Mouse (Mus musculus) thymus, postnatal 25 days (tissue): ENCODE results near the gene Homer2.

Experiments
- DNase-seq: peaks from one replicate; pipeline ENCODE4 v3.0.0; 2022

Homer2 gene

DNA sequence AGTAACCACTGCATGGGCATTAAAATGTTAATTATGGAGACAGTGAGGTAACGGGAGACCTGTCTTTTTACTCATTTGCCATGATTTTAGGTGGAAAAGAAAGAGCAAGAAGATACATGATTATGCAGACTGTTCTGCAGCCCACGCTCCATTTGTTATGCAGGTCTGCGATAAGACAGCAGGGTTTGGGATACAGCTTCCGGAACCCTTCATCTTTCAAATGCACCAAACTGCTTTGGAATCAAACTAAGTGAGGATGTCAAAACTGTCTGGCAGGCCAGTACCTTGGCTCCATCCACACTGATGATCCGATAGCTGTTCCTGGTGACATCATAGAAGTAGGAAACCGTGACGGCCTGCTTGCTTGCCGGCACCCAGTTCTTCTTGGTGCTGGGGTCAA lies 58.1 kb downstream of the Homer2 start:
- no peak for DNase-seq

DNA sequence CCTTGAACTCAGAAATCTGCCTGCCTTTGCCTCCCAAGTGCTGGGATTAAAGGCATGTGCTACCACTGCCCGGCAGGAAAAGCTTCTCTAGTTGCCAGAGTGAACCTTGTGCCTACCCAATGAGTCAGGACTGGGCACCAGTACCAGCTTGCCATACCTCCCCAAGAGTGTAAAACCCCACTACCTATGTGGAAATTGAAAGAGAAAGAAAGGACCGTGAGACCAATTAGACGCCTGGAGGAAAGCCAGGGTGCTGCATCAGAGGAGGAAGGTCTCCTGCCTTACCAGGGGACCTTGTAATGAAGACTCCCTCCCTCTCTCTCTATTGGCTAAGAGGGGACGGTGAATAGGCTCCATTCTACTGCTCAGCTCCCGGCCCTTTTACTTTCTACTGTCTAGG lies 59.4 kb downstream of the Homer2 start:
- DNase-seq = no peak

DNA sequence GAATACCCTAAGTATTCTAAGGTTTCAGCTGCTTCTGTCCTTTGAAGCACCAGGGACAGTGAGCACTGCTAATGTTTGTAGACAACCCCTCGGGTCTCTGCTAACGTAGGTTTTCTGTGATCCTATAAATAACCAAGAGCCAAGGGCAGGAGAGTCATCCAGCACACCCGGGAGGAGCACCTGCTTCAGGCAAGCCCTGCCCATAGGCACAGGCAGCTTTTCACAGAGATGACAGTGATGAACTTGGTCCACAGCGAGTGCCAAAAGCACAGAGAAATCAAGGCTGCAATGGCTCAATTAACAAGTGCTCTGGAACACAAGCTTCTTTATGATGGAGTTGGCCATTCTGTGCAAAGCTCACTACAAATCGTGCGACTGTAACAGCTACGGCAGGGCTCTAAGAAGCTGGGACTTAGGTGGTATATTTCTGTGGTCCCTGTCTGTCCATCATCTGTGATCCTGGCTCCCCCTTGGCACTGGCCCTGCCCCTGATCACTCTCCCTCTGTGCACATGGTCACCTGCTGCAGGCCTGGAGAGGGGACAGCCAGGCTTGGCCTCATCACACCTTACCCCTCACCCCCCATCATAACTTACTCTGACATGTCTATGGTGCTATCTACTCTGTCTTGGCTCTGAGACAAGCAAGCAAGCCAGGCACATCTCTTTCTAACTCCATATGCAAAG lies 62.6 kb downstream of the Homer2 start:
- DNase-seq = no peak

DNA sequence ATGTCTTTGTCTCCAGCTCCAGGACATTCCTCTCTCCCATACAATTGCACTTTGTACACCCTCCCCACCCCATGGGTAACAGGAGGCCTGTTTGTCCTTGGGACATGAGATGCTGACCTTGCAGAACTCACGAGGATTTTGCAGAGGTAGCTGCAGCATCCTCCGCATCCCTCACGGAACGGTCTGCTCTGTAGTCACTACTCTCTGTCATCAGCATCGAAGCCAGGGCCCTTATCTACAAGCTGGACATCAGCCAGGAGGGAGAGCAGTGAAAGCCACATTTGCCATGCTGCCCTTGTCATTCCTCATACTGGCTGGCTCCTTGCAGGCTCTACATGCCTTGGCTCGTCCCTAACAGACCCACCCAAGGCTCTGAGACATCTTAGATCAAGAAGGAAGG lies 66.2 kb downstream of the Homer2 start:
- DNase-seq = no peak

DNA sequence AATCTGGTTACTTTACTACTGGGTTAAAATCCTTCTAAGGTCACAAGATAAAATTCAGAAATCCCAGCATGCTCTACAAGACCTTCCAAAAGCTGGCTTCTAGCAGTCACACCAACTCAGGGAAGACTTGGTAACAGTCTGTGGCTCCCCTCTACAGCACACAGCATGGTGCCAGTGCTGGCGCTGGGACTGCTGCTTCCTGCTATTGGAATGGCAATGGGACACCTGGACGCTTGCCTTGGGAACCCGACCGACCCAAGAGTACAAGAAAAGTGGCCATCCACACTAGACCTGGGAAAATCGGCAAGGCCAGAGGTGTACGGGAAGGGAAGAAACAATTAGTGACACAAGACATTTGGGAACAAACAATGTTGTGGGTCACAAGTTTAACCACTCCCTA lies 74.7 kb downstream of the Homer2 start:
- DNase-seq = no peak

DNA sequence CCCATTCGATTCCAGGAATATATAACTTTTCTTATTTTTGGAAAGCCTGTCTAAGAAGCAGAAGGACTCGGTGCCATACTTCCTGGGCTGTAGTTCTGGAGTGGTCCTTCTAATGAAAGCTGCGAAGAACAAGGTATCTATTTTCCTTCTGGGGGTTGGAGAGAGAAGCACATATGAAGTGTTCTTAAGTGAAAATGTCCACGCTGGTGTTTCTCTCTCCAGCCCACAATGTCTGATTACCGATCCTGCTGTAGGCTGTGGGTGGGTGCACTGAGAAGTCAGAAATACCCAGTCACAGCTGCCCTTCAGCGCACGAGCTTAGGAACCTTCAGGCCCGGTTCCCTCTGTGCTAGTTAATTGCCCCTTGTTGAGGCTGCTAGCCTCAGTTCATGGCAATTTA lies 76.1 kb downstream of the Homer2 start:
- no peak for DNase-seq

DNA sequence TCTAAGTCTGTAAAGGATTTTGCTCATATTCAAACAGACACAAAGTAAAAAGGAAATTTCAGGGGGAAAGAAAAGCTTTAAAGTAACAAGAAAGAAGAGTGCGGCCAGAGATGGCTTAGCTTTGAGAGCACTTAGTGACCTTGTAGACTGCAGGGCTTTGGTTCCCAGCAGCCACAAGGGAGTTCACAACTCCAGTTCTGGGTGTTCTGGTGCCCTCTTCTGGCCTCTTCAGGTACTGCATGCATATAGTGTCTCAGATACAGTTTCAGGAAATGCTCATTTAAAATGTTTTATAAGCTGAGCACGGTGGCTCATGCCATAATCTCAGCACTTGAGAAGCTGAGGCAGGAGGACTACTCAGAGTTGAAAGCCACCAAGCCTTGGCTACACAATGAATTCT lies 80.9 kb downstream of the Homer2 start:
- peak; percentile 41 for DNase-seq

DNA sequence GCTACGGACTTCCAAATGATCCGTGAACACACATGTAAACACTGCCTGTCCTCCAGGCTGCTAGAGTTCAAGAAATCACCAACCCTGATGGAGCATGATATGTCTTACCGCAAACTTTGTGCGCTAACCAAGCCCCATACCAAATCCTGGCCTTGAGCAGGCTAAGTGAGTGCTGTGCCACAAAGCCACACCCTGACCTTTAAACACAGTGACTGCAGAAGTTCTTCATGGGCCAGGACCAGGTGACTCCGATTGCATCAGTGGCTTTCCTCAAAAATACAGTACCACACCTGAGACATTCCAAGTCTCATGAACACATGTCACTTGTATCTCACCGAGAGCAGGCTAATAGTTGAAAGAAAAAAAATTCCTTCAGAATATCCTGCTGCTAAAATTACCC lies 83.6 kb downstream of the Homer2 start:
- no peak for DNase-seq

DNA sequence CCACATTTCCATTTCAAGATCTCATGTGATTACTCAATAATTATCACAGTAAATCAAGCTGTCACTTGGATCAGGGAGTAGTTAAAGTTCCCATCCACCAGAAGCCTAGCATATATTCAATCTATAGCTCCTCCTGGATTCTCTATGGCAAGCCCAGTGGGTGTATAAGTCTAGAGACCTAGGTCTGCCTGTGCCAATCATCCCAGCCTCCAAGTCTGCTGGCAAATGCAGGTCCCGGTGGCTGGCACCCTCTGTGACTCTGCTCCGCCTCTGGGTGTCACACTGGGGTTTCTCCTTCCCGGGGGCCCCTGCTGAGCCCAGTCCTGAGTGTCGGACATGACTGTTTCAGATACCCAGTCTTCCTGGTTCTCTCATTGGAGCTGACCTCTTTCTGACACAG lies 84.5 kb downstream of the Homer2 start:
- DNase-seq = no peak

DNA sequence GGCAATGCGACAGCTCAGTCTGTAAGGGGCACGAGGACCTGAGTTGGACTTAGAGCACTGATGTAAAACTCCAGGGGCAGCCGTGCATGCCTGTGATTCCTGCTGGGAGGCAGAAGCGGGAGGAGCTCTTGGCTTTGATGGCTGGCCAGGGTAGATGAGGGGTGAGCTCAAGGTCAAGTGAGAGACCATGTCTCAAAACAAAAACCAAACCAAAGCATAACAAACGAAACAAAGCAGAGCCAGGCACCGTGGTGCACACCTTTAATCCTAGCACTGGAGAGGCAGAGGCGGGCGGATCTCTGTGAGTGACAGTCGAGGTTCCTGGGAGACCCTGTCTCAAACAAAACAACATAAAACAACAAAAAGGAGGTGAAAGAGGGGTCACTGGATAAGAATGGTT lies 92.3 kb downstream of the Homer2 start:
- no peak for DNase-seq

DNA sequence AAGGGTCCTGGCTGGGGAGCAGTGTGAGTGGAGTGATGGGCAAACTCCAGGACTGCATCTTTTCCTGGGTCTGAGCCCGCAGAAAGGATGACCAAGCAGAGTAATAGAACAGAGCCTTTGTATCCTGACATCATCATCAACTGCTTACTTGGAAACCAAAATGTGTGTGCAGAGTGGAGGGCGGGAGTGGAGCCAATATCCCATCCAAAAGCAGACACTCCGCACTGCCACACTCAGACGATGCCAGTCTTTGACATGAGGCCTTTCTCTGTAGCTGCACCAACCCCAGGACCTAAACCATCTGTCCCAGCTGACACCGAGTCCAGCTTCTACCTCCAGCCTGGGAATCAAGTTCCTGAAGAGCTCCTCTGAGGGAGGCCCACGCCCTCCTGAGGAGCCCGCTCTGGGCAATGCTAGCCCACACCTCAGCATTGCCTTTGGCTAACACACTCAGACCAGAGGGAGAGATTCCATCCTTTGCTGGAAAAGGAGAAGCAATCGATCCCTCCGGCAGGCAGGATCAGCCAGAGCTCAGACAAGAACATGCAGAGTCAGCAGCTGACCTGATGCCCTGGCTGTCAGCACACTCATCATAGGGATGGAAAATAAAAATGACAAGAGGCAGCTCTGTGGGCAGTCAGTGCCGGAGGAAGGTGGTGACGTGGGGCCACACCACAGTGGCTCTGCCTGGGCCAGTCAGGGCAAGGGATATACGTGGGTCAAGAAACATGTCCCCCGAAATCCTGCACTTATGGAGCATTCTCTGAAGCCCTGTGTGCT lies 94.3 kb downstream of the Homer2 start:
- no peak for DNase-seq

DNA sequence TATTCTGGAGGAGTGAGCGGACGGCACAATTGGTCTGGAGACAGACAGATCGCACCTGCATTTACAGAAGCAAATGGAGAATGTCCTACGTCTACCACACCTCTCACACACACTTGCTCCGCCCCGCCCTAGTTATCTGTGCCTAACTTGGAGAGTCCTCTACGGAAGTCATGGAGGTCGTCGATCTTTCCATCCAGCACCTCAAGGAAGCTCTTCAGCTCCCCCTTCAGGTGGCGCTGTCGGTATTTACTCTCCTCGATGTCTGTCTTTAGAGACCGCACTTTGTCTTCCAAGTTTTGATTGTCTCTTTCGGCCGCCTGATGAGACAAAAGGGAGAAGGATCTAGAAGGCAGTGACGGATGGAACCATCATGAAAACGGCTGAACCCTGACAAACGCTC lies 97.2 kb downstream of the Homer2 start:
- peak; percentile 24 for DNase-seq

DNA sequence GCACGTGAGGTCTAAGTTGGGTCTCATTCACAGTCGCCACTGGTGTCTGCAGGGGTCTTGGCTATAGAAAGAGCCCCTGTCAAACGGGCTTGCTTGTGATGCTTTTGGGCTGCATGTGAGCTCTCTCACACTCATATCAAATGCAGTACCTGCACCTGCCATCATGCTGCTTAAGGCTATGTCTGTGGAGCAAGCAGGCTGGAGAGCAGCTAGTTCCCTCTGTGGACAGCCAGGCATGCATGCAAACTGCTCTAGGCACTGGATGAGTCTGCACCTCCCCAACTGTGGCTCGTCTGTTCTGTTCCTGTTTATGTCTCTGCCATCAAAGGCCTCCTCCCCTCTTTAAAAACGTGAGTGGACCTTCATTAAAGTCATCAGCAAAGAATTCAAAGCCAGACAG lies 100.9 kb downstream of the Homer2 start:
- no peak for DNase-seq

DNA sequence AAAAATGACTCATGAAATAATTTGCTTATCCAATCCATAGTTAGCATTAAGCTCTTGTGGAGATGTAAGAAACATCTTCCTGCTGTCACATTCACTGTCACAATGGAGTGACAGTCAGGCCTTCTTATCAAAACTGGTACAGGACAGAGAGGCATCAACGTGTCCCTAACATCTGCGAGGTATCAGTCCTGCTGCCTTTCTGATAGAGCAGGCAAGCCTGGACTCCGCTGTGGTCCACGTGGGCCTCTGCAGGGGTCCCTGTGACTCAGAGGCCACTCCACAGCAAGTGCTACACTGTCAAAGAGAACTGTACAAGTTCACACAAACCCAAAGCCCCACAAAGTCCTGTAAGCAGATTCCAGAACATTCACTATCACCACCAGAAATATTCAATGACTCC lies 101.8 kb downstream of the Homer2 start:
- no peak for DNase-seq

DNA sequence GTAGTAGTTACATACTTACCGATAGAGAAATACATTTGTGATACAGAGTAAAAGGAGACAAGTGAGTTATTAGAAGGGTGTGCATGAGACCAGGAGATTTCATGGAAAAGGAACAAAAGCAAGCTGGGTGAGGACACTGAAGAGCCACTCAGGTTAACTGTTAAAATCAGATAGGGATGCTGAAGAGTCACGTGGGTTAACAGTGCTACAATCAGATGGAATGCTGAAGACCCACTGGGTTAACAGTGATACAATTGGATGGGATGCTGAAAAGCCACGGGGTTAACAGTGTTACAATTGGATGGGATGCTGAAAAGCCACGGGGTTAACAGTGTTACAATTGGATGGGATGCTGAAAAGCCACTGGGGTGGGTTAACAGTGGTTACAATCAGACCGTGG lies 102.3 kb downstream of the Homer2 start:
- no peak for DNase-seq

DNA sequence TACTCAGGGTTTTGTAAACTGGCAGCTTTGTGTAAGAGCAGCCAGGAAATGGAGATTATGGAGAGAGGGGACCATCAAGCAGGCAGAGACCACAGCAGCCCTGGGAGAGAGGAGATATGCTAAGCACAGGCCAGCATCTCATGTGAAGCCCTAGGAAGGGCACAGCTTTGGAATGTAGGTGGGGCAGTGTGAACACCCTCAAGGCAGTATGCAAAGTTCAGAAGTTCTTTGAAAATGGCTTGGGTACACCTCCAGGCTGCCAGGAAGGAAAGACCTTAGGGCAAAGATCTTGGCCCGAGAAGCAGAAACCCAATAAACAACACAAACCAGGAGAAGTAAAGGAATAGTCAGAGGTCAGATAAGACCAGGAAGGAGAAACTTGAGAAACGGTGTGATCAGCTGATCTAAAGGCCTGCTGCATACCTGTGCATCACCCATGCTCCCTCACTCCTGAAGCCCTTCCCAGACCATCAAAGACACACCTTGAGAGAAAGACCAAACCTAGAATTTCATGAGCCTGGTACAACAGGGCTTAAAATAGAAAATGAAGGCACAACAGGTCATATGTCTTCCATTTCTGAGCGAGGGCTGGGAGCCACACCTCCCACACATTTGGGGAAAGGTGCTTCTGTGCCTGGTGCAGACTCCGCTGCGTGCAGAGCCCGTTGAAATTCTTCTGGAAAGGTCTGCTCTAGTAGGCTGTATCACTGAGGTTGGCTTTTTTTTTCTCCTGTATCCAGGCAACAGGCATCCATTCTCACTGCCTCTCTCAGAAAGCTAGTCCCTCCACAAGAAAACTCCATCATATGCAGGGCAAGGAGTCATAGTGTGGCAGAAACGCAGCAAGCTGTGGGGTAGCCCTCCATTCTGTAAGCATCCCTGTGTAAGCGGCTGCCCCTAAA lies 107.7 kb downstream of the Homer2 start:
- no peak for DNase-seq

DNA sequence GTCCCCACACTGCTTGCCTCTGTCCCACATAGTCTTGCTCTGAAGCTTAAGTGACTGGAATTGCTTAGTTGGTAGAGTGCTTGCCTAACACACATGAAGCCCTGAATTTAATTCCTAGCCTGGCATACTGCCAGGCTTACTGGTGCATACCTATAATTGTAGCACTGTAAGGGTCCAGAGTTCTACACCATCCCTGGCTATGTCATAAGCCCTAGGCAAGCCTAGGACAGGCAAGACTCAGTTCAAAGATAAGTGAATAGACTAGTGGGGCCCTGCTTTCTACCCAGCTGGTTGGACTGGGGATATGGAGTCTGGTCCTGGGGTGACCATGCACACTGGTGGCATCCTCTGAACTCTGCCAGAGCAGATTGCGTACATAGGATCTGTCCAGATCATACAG lies 109.7 kb downstream of the Homer2 start:
- DNase-seq = no peak

DNA sequence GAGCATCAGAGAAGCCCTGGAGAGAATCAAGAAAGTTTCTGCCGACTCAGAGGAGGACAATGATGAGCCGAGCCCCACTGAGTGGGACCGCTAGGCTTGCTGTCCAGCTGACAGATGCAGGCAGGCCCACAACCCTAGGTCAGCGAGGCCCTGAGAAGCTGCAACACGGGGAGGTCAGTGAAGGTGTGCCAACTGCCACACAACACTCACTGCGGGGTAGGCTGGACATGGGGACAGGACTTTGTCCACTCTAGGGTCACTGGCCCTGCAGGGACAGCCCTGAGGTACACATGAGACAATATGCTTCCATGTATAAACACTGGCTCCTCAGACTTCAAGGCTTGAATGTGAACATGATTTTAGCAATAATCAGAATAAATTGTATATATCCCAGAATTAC lies 111.2 kb downstream of the Homer2 start:
- no peak for DNase-seq

DNA sequence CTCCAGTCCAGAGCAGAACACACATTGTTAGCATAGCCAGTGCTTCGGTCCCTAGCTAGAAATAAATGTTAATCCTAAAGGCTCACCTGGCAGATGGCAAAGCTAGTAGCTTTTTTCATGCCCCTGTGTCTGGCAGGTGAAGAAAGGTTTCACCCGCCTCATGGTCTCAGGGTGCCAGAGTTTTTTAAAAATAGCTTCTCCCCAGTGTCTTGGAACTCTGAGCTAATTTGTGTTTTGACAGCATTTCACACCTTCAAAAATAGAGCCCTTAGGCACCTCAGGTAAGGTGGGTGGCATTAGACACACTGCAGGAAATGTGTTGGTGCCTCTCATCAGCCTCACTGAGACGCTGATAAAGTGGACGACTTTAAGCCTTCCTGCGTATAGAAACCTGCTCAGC lies 112.3 kb downstream of the Homer2 start:
- no peak for DNase-seq

DNA sequence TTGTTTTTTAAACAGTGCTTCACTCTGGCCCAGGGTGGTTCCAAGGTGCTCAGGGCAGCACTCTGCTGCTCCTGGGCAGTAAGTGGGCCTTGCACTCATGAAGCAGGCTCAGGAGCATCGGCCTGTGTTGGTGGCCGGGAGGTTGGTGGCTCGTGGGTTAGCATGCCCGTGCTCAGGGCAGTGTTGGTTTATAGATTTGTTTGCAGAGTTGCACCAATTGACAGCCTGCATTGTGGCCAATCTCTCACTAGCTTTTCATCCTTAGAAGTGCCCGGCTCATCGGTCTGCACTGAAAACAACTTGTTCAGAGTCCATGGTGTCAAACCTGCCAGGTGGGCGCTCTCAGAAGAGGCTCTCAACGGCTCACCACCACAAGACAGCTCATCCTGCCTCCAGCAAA lies 113.9 kb downstream of the Homer2 start:
- DNase-seq = no peak

DNA sequence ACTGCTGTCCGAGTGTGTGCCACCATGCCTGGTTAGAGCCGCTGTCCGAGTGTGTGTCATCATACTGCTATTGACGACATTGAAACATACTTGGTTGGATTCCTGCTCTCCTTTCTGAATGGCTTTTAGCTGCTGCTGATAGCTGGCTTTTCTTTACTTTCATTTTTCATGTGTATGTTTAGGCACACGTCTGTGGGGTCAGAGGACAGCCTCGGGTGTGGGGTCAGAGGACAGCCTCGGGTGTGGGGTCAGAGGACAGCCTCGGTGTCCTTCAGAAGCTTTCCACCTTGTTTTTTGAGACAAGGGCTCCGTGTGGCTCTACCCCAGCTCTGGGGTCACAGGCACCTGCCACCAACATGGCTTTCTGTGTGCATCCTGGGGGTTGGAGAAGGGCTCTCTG lies 114.6 kb downstream of the Homer2 start:
- DNase-seq = no peak

DNA sequence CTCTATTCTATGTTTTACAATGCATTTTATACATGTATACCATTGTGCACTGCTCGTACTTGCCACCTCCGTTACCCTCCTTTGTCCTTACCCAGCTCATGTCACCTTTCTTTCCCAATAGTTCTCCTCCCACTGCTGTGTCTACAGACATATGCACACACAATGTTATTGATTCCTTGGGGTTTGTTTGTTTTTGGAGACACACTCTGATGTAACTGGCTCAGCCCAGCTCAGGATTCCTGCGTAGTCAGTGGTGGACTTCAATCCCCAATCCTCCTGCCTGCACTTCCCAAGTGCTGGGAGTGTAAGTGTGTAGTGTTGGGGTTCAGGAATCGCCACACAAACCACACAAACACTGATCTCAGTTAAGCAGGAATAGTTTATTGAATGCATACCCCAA lies 120.1 kb downstream of the Homer2 start:
- DNase-seq = no peak

DNA sequence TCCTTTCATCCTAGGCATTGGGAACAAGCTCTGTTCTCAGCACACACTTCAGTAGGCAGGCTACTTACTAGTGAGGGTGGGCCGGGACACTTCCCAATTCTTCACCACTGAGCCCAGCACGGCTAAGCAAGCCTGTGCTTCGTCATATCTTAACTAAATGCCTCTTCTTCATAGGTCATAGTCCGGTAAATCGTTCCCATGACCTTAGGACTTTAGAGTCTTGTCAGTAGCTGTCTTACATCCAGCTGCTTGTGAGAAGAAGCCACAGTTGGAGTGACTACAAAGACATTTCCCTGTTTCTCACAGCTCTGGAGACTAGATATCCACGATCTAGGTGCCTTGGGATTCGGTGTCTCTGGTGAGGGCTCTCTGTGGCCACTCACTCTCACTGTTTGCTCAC lies 122.0 kb downstream of the Homer2 start:
- no peak for DNase-seq

DNA sequence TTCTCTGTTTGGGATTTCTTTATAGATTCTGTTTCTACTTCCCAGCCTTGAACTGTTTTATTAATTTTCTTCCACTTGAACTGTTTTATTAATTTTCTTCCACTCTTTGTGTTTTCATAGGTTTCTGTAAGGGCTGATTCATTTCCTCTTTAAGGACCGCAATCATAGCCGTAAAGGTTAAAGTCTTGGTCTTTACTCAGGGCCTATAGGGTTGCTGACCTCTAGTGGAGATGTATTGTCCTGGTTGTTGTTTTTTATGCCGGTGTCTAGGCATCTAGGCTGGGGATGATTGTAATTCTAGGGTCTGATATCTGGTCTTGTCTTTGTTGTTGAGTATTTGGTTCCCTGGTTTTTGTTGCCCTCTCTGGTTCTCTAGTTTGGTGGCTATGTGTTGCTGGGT lies 123.8 kb downstream of the Homer2 start:
- no peak for DNase-seq
